Mouse (Mus musculus): ENCODE measurements around the gene Abhd4. TPM values are rescaled to one million over a fixed set of nuclear protein-coding genes. Genes with fewer than 3 reads are reported as not detected.

Abhd4 gene
- polyA plus RNA-seq, 1 experiment from 2014 or later: 61.7 TPM

GRCm38 (mm10) chr14:54219849-54220248, 34.1 kb upstream of the Abhd4 start:
- Histone ChIP-seq H3K4me1 (ENCODE audit: control insufficient read depth, insufficient read depth, low read length) (no peaks in the 10 kb centered on the region), H3K27ac (ENCODE audit: low read depth, low read length) (no peak overlapping the region), H3K4me2 (ENCODE audit: low read length) (no peak overlapping the region), H3K9me3 (replicated peaks; ENCODE audit: control insufficient read depth, low read length) (no peaks in the 10 kb centered on the region), H3K4me3 (ENCODE audit: low read depth, low read length) (no peak overlapping the region), H3K27me3 (replicated peaks; ENCODE audit: control insufficient read depth, insufficient read depth, low read length) (no peaks in the 10 kb centered on the region), H3K36me3 (ENCODE audit: control insufficient read depth, insufficient read depth, low read length) (no peaks in the 10 kb centered on the region), H3K9ac (ENCODE audit: low read length) (no peak overlapping the region)
- no peak for ATAC-seq
- WGBS: 85% methylated on average over 7 of the region's 7 CpGs
- DNase-seq (ENCODE audit: low spot score): no peak

GRCm38 (mm10) chr14:54220726-54221494, 33.1 kb upstream of the Abhd4 start:
- whole genome bisulfite sequencing: 88% methylated on average over 8 of the region's 8 CpGs

GRCm38 (mm10) chr14:54221641-54222040, 32.3 kb upstream of the Abhd4 start:
- H3K4me3 ChIP-seq (ENCODE audit: low read depth, low read length): no peak overlapping the region
- H3K4me1 ChIP-seq (ENCODE audit: control insufficient read depth, insufficient read depth, low read length): no peaks in the 10 kb centered on the region
- no peak overlapping the region for H3K4me2 ChIP-seq (ENCODE audit: low read length)
- H3K27me3 ChIP-seq (replicated peaks; ENCODE audit: control insufficient read depth, insufficient read depth, low read length): no peaks in the 10 kb centered on the region
- no peak overlapping the region for H3K9ac ChIP-seq (ENCODE audit: low read length)
- no peaks in the 10 kb centered on the region for H3K9me3 ChIP-seq (replicated peaks; ENCODE audit: control insufficient read depth, low read length)
- no peak overlapping the region for H3K27ac ChIP-seq (ENCODE audit: low read depth, low read length)
- no peaks in the 10 kb centered on the region for H3K36me3 ChIP-seq (ENCODE audit: control insufficient read depth, insufficient read depth, low read length)
- DNase-seq (ENCODE audit: low spot score) (no peak), ATAC-seq (no peak)
- whole genome bisulfite sequencing: 96% methylated on average over 6 of the region's 6 CpGs

More at GRCm38 (mm10) chr14:54220726-54221494, 33.1 kb upstream of the Abhd4 start:
- H3K9ac ChIP-seq (ENCODE audit: low read length): no peak overlapping the region
- no peak overlapping the region for H3K4me2 ChIP-seq (ENCODE audit: low read length)
- H3K36me3 ChIP-seq (ENCODE audit: control insufficient read depth, insufficient read depth, low read length): no peaks in the 10 kb centered on the region
- H3K27ac ChIP-seq (ENCODE audit: low read depth, low read length): no peak overlapping the region
- ATAC-seq (no peak), DNase-seq (ENCODE audit: low spot score) (no peak)
- H3K4me3 ChIP-seq (ENCODE audit: low read depth, low read length): no peak overlapping the region
- no peaks in the 10 kb centered on the region for H3K27me3 ChIP-seq (replicated peaks; ENCODE audit: control insufficient read depth, insufficient read depth, low read length)
- no peaks in the 10 kb centered on the region for H3K9me3 ChIP-seq (replicated peaks; ENCODE audit: control insufficient read depth, low read length)
- H3K4me1 ChIP-seq (ENCODE audit: control insufficient read depth, insufficient read depth, low read length): no peaks in the 10 kb centered on the region

- no peak for DNase-seq (ENCODE audit: low spot score)
- H3K4me2 ChIP-seq (ENCODE audit: low read length): no peak overlapping the region
- no peaks in the 10 kb centered on the region for H3K9me3 ChIP-seq (replicated peaks; ENCODE audit: control insufficient read depth, low read length)
- no peak overlapping the region for H3K4me3 ChIP-seq (ENCODE audit: low read depth, low read length)
- H3K4me1 ChIP-seq (ENCODE audit: control insufficient read depth, insufficient read depth, low read length): no peaks in the 10 kb centered on the region
- H3K27me3 ChIP-seq (replicated peaks; ENCODE audit: control insufficient read depth, insufficient read depth, low read length): no peaks in the 10 kb centered on the region
- 89% methylated on average over 8 of the region's 8 CpGs for WGBS
- no peak overlapping the region for H3K9ac ChIP-seq (ENCODE audit: low read length)
- no peaks in the 10 kb centered on the region for H3K36me3 ChIP-seq (ENCODE audit: control insufficient read depth, insufficient read depth, low read length)
- no peak overlapping the region for H3K27ac ChIP-seq (ENCODE audit: low read depth, low read length)
- ATAC-seq: no peak
These were observed 31.7 kb upstream of the Abhd4 start for GRCm38 (mm10) chr14:54222289-54222727.

GRCm38 (mm10) chr14:54223315-54224063, 30.5 kb upstream of the Abhd4 start:
- H3K4me3 ChIP-seq (ENCODE audit: low read depth, low read length): no peak overlapping the region
- no peak overlapping the region for H3K4me2 ChIP-seq (ENCODE audit: low read length)
- ATAC-seq (no peak), DNase-seq (ENCODE audit: low spot score) (no peak)
- H3K27me3 ChIP-seq (replicated peaks; ENCODE audit: control insufficient read depth, insufficient read depth, low read length): no peaks in the 10 kb centered on the region
- no peak overlapping the region for H3K9ac ChIP-seq (ENCODE audit: low read length)
- no peak overlapping the region for H3K27ac ChIP-seq (ENCODE audit: low read depth, low read length)
- 52% methylated on average over 13 of the region's 13 CpGs for WGBS
- H3K9me3 ChIP-seq (replicated peaks; ENCODE audit: control insufficient read depth, low read length): no peaks in the 10 kb centered on the region
- peaks cover 4% of the 10 kb centered on the region for H3K4me1 ChIP-seq (ENCODE audit: control insufficient read depth, insufficient read depth, low read length)
- H3K36me3 ChIP-seq (ENCODE audit: control insufficient read depth, insufficient read depth, low read length): no peaks in the 10 kb centered on the region

- no peak for ATAC-seq
- Histone ChIP-seq H3K4me1 (ENCODE audit: control insufficient read depth, insufficient read depth, low read length) (peaks cover 9% of the 10 kb centered on the region), H3K27me3 (replicated peaks; ENCODE audit: control insufficient read depth, insufficient read depth, low read length) (no peaks in the 10 kb centered on the region), H3K9ac (ENCODE audit: low read length) (no peak overlapping the region), H3K4me3 (ENCODE audit: low read depth, low read length) (no peak overlapping the region), H3K4me2 (ENCODE audit: low read length) (no peak overlapping the region), H3K36me3 (ENCODE audit: control insufficient read depth, insufficient read depth, low read length) (no peaks in the 10 kb centered on the region), H3K27ac (ENCODE audit: low read depth, low read length) (no peak overlapping the region), H3K9me3 (replicated peaks; ENCODE audit: control insufficient read depth, low read length) (no peaks in the 10 kb centered on the region)
- no peak for DNase-seq (ENCODE audit: low spot score)
- WGBS: 89% methylated on average over 5 of the region's 5 CpGs
These were observed 29.9 kb upstream of the Abhd4 start for GRCm38 (mm10) chr14:54224064-54224417.

GRCm38 (mm10) chr14:54224484-54225467, 29.2 kb upstream of the Abhd4 start:
- H3K27ac ChIP-seq (ENCODE audit: low read depth, low read length): no peak overlapping the region
- H3K4me3 ChIP-seq (ENCODE audit: low read depth, low read length): no peak overlapping the region
- no peaks in the 10 kb centered on the region for H3K36me3 ChIP-seq (ENCODE audit: control insufficient read depth, insufficient read depth, low read length)
- no peak for DNase-seq (ENCODE audit: low spot score)
- H3K4me2 ChIP-seq (ENCODE audit: low read length): no peak overlapping the region
- 53% methylated on average over 16 of the region's 16 CpGs for WGBS
- H3K9ac ChIP-seq (ENCODE audit: low read length): no peak overlapping the region
- no peaks in the 10 kb centered on the region for H3K27me3 ChIP-seq (replicated peaks; ENCODE audit: control insufficient read depth, insufficient read depth, low read length)
- H3K4me1 ChIP-seq (ENCODE audit: control insufficient read depth, insufficient read depth, low read length): peaks cover 11% of the 10 kb centered on the region
- no peak for ATAC-seq
- no peaks in the 10 kb centered on the region for H3K9me3 ChIP-seq (replicated peaks; ENCODE audit: control insufficient read depth, low read length)

GRCm38 (mm10) chr14:54225725-54226124, 28.3 kb upstream of the Abhd4 start:
- no peak for ATAC-seq
- 80% methylated on average over 11 of the region's 11 CpGs for WGBS
- DNase-seq (ENCODE audit: low spot score): no peak
- H3K9ac ChIP-seq (ENCODE audit: low read length): no peak overlapping the region
- no peak overlapping the region for H3K27ac ChIP-seq (ENCODE audit: low read depth, low read length)
- H3K4me1 ChIP-seq (ENCODE audit: control insufficient read depth, insufficient read depth, low read length): peaks cover 11% of the 10 kb centered on the region
- H3K36me3 ChIP-seq (ENCODE audit: control insufficient read depth, insufficient read depth, low read length): no peaks in the 10 kb centered on the region
- H3K4me3 ChIP-seq (ENCODE audit: low read depth, low read length): no peak overlapping the region
- H3K27me3 ChIP-seq (replicated peaks; ENCODE audit: control insufficient read depth, insufficient read depth, low read length): no peaks in the 10 kb centered on the region
- H3K9me3 ChIP-seq (replicated peaks; ENCODE audit: control insufficient read depth, low read length): no peaks in the 10 kb centered on the region
- no peak overlapping the region for H3K4me2 ChIP-seq (ENCODE audit: low read length)

All from forebrain, embryonic 14.5 days (tissue).